Mouse (Mus musculus): ENCODE data around the gene Zfp697.
"Not testable (repeated sequence)": the region's sequence is repeated elsewhere in the genome, so short reads cannot be mapped to it uniquely, and the experiment has no call there.

Zfp697 gene

DNA sequence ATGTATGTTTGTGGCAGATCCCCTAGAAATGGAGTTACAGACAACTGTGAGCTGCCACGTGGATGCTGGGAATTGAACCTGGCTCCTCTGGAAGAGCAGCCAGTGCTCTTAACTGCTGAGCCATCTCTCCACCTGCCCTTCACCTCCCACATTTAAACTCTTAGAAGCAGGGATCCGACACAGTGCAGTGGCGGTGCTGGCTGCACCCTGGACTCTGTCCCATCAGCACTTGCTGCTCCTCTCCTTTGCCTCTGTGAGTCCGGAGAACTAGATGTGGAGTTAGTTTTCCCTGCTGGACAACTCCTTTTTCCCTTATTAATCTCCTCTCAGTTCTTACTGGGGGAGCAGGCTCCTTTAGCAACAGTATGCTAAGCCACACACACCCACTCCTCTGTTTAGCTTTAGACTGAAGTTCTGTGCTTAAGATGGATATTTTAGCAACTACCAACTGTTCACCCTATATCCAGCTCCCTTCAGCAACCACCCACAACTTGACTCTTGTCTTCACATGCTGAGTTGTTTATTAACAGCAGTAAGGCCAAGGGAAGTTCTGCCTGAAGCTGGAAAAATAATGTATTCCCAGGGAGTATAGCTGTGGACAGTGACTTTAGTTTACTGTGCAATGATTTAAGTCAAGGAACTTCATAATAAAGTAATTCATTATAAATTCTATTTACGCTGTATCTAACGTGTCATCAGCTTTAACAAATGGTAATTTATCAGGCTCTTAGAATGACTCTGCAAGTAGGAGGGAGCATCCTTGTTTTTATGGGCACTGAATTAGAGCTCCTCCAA is 36.9 kb downstream of the Zfp697 start:
- no peak for DNase-seq (ENCODE audit: low spot score)

DNA sequence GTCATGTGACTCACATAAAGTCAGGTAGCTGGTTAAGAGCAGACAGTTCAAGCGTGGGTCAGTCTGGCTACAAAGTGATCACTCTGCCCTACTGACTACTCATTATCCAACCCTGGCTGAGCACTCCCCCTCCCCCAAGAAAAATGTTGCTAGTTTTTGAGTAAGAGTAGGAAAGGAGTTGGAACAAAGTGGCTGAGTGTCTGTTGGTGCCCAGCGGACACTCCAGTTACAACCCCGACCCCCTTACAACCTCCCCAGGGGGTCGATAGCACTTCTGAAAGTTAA is 37.5 kb downstream of the Zfp697 start:
- DNase-seq (ENCODE audit: low spot score) = no peak

DNA sequence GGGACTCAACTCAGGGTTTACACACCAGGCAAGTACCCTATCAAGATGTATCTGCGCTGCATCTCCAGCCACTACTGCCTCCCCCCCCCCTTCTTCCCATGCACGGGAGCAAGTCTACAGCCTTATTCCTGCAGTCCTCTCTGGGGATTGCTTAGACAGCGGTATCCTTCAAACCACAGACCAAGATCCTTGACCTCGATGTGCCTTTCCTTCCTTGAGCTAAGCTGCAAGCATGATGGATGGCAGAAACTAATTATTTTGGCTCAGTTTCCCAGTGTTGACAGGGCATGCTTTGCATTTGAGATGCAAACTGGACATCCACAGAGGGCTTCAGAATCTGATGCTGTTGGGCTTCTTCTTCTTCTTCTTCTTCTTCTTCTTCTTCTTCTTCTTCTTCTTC is 40.7 kb downstream of the Zfp697 start:
- DNase-seq (ENCODE audit: low spot score) = no peak

DNA sequence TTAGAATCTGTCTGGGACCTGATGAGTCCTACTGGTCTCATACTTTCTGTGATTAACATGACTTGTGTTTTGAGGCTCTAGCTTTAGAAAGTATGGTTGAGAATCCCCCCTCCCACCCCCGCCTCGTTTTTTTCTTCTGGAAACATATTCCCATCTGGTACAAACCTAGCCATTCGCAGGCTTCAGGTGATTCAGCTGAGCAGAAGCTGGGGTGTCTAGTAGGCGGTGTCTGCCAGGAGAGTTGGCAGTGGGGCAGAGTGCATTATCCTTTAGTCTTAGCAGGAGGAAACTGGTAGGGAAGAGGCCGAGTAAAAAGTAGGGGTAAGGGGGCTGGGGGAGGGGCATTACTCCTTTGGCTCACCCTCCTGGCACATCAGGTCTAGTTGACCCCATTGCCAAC is 44.5 kb downstream of the Zfp697 start:
- no peak for DNase-seq (ENCODE audit: low spot score)

DNA sequence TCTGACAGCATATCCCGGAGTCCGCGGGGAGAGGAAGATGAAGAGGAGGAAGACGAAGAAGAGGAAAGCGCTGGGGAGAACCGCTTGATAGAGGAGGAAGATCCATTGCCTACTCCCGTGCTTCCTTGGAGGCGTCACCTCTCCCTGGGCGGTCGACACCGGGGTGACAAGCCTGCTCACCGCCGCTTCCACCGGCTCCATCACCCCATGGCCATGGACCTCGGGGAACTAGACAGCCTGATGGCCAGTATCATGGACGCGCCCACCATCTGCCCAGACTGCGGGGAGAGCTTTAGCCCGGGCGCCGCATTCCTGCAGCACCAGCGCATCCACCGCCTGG is 45.0 kb downstream of the Zfp697 start:
- DNase-seq (ENCODE audit: low spot score) = no peak

DNA sequence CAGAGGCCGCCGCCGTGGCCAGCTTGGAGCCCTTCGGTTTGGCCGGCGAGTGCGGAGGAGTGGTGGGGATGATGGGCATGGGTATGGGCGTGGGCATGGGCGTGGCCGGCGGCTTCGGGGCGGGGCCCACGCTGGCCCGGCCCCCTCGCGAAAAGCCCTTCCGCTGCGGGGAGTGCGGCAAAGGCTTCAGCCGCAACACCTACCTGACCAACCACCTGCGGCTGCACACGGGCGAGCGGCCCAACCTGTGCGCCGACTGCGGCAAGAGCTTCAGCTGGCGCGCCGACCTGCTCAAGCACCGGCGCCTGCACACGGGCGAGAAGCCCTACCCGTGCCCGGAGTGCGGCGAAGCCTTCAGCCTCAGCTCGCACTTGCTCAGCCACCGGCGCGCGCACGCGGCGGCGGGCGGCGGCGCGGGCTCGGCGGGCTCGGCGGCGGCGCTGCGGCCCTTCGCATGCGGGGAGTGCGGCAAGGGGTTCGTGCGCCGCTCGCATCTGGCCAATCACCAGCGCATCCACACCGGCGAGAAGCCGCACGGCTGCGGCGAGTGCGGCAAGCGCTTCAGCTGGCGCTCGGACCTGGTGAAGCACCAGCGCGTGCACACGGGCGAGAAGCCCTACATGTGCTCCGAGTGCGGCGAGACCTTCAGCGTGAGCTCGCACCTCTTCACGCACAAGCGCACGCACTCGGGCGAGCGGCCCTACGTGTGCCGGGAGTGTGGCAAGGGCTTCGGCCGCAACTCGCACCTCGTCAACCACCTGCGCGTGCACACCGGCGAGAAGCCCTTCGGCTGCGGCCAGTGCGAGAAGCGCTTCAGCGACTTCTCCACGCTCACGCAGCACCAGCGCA is 45.6 kb downstream of the Zfp697 start:
- DNase-seq (ENCODE audit: low spot score) = no peak

DNA sequence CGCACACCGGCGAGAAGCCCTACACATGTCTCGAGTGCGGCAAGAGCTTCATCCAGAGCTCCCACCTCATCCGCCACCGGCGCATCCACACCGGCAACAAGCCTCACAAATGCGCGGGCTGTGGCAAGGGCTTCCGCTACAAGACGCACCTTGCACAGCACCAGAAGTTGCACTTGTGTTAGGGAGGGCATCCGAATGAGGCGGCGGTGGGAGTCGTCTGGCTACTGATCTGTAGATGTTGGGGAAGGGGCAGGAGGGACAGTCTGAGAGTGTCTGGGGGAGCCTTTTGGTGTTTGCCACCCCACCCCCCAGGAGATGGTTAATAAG is 46.2 kb downstream of the Zfp697 start:
- no peak for DNase-seq (ENCODE audit: low spot score)

DNA sequence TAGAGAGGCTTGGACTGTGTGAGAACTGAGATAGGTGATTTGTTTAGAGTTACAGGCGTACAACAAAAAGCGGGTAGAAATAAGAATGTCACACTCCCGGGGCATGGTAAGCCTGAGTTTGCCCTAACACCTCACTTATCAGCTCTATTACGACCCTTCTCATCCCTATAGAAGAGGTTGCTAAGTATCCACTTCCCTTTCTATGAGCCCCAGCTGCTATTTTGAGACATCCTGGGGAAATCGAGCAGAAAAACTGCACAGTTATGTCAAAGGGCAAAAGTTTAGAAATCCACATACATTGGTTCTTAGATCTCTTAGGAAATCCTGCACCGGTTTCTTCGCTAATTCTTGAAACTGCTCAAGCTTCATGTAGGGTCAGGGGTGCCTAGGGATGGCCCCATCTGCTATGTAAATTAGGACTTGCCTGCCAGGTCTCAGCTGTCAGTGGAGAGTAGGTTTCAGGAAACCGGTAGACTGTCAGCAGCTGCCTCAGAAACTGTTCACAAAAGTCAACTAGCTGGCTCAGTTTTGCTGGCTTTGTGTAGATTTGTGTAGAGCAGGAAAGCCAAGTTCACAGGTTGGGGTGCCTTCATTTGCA is 46.8 kb downstream of the Zfp697 start:
- no peak for DNase-seq (ENCODE audit: low spot score)

DNA sequence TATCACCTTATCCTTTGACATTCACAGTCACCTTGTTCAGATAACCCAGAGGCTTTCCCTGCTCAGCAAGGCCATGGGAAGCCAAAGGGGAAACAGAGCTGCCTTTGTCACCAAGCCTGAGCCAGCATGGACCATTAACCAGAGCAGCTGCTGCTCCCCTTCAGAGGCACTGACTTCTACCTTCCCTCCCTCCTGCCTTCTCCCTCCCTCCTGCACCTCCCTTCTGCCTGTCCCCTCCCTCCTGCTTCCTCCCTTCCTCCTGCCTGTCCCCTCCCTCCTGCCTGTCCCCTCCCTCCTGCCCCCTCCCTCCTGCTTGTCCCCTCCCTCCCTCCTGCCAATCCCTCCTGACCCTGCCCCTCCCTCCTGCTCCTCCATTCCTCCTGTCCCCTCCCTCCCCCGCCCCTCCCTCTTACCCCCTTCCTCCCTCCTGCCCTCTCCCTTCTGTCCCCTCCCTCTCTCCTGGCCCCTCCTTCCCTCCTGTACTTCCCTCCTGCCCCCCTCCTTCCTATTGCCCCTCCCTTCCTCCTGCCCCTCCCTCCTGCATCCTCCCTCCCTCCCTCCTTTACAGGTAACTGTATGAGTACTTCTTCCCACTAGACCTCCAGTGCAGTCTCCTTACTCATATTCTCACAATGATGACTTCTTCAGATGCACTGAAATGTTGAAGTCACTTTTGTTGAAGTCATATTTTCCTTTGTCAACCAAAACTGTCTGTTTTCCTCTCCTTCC is 52.0 kb downstream of the Zfp697 start:
- DNase-seq (ENCODE audit: low spot score) = no peak

DNA sequence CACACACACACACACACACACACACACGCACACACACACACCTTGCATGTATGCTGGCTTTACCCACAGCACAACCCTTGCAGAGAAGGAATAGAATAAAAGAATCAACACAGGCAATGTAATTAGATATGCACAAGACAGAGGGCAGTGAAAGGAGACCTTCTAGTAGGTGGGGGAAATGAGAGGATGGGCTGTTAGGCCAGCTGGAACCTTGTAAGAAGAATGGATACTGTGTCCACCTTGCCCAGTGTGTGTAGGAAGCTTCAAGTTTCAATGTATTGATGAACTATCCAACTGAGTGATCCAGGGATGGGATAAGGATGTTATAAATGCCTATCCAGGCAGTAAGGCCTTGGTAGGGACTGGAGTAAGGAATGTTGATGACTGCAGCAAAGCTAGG is 52.8 kb downstream of the Zfp697 start:
- no peak for DNase-seq (ENCODE audit: low spot score)

DNA sequence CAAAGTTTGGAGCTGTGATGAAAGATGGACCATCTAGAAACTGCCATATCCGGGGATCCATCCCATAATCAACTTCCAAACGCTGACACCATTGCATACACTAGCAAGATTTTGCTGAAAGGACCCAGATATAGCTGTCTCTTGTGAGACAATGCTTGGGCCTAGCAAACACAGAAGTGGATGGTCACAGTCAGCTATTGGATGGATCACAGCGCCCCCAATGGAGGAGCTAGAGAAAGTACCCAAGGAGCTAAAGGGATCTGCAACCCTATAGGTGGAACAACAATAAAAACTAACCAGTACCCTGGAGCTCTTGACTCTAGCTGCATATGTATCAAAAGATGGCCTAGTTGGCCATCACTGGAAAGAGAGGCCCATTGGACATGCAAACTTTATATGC is 60.0 kb downstream of the Zfp697 start:
- not testable (repeated sequence) for DNase-seq (ENCODE audit: low spot score)

DNA sequence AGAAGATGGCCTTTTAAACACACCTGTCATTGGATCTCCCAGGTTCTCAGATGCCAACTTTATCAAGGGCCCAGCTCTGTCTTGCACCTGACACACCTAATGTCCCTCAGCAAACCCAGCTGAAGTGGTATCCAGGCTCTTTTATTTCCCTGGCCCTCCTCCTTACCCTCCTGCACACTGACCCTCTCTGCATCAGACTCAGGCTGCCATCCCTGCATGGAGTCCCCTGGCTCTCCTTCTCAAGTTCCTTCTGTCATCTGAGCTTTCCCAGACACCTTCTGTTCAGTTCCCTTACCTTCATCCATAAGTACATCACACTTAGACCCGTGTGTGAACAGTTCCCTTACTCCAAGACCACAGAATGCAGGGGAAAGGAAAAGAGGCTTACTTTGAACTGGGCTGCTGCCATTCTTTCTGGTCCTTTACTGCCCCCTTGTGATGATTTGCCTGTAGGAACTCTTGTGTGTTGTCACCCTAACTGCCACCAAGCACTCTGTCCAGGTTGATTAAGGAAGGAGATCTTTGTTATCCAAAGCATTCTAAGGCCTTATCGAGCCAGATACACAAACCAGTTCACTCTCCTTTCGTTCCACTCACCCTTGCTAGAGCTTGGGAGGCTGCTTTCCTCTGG is 61.0 kb downstream of the Zfp697 start:
- DNase-seq (ENCODE audit: low spot score) = not testable (repeated sequence)

DNA sequence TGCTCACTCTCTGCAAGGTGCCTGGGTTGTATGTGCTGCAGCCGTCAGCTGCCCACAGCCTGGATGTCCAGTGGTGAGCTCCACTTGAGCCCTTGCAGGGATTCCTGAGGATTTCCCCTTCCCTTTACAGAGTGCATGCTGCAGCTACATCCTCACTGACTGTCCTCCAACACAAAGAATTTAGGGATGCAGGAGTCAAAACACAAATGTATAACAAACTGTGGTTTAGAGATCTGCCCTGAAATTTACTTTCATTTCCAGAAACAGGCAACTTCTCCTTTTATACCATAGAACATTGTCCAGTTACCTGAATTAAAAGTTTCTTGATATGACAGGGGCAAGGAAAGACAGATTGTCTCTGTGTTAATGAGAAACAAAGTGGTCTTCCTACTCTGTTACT is 61.7 kb downstream of the Zfp697 start:
- DNase-seq (ENCODE audit: low spot score) = not testable (repeated sequence)

DNA sequence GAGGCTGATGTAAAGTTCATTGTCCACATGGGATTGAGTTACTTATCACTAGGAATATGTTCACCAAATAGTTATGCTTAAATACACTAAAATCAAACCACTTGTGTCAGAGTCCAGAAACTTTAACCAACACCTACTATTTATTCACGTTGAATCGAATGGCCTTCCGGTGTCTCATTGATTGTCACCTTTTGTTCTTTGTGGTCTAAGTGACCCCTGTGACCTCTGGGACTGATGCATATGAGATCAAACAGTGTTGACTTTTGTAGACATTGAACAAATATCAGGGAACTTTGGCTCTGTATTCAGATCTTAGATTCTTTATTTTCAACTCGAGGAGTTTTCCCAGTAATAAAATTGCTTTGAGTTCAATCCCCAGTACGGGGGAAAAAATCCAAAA is 71.5 kb downstream of the Zfp697 start:
- DNase-seq (ENCODE audit: low spot score) = not testable (repeated sequence)

DNA sequence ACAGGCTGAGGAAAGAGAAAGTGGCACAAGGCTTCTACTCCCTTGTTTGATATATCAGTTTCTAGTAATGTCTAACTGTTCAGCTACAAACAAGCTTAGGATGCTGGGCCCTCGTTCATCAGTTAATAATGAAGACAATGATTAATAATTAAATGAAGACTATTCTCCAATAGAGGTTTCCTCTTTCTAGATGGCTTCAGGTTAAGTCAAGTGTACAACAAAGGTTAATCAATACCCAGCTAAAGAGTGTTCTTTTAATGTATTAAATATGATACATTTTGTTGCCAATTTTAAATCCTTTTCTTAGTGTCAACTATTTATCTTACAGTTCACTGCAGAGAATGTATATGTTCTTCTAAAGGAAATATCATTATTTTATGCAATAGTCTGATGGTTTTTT is 74.8 kb downstream of the Zfp697 start, which contains the start of gene Gm4450:
Gene Gm4450 (minus strand): TSS at position 101 of the 400 bp plus-strand sequence.
- not testable (repeated sequence) for DNase-seq (ENCODE audit: low spot score)

DNA sequence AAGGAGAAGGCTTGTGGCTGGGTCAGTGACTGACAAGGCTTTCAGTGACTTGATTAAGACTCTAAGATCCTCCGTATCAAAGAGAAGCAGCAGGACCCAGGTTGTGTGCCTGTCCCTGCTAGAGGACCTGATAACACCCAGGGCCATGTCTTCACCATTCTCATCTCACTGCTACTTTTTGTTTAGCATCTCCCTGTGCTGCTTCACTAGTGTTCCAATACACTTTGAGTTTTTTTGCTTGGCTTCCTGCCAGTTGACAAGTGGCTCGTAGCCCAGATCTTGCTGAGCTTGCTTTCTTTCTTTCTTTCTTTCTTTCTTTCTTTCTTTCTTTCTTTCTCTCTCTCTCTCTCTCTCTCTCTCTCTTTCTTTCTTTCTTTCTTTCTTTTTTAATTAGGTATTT is 87.1 kb downstream of the Zfp697 start:
- DNase-seq (ENCODE audit: low spot score) = not testable (repeated sequence)

DNA sequence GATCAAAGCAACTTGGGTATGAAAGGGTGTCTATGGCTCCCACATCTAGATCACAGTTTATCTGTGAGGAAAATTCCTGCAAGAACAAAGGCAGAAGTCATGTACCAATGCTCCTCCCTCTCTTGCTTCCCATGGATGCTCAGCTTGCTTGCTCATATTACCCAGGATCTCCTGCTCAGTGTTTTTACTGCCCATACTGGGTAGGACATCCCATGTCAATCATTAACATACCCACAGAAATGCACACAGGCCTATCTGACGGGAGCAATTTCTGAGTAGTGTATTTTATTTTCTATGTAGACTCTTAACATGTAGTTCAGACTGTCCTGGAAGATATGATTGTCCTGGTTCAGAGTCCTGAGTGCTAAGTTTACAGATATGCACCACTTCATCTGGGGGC is 88.8 kb downstream of the Zfp697 start:
- DNase-seq (ENCODE audit: low spot score) = not testable (repeated sequence)

DNA sequence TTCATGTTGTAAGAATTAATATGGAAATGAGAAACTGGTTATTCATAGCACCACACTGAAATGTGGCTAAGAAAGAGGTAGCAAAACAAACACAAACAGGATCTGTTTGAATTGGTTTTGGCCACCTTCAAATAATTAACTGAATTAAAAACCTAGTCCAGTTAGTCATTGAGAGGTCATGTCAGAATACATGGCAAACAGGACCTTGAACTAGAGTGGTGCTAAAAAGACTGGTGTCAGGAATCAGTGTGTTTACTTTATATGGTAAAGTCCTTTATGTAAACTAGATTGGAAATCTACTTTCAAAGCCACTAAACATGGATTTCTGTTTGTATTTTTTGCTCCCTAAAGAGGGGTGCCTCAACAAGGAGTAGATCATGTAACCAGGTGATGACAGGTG is 89.2 kb downstream of the Zfp697 start:
- DNase-seq (ENCODE audit: low spot score) = not testable (repeated sequence)

DNA sequence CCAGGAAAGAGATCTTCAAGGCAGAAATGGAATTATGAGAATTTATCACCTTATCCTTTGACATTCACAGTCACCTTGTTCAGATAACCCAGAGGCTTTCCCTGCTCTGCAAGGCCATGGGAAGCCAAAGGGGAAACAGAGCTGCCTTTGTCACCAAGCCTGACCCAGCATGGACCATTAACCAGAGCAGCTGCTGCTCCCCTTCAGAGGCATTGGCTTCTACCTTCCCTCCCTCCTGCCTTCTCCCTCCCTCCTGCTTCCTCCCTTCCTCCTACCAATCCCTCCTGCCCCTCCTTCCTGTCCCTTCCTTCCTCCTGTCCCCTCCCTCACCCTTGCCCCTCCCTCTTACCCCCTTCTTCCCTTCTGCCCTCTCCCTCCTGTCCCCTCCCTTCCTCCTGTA is 111.9 kb downstream of the Zfp697 start:
- DNase-seq (ENCODE audit: low spot score) = not testable (repeated sequence)

DNA sequence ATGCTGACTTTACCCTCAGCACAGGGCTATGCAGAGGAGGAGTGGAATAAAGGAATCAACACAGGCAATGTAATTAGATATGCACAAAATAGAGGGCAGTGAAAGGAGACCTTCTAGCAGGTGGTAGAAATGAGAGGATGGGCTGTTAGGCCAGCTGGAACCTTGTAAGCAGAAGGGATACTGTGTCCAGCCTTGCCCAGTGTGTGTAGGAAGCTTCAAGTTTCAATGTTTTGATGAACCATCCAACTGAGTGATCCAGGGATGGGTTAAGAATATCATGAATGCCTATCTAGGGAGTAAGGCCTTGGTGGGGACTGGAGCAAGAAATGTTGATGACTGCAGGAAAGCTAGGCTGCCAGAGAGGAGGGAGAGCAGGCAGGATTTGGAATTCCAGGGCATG is 112.8 kb downstream of the Zfp697 start:
- not testable (repeated sequence) for DNase-seq (ENCODE audit: low spot score)

DNA sequence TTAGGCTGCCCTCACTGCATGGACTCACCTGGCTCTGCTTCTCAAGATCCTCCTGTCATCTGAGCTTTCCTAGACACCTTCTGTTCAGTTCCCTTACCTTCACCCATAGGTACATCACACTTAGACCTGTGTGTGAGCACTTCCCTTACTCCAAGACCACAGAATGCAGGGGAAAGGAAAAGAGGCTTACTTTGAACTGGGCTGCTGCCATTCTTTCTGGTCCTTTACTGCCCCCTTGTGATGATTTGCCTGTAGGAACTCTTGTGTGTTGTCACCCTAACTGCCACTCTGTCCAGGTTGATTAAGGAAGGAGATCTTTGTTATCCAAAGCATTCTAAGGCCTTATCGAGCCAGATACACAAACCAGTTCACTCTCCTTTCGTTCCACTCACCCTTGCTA is 114.5 kb downstream of the Zfp697 start:
- not testable (repeated sequence) for DNase-seq (ENCODE audit: low spot score)

DNA sequence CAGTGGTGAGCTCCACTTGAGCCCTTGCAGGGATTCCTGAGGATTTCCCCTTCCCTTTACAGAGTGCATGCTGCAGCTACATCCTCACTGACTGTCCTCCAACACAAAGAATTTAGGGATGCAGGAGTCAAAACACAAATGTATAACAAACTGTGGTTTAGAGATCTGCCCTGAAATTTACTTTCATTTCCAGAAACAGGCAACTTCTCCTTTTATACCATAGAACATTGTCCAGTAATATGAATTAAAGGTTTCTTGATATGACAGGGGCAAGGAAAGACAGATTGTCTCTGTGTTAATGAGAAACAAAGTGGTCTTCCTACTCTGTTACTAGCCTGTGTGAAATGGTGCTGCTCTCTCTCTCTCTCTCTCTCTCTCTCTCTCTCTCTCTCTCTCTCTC is 115.1 kb downstream of the Zfp697 start:
- DNase-seq (ENCODE audit: low spot score) = not testable (repeated sequence)
